Mouse (Mus musculus): ENCODE data around the gene Slc12a9.
"Not testable (repeated sequence)": the region's sequence is repeated elsewhere in the genome, so short reads cannot be mapped to it uniquely, and the experiment has no call there.

Gene Slc12a9

GRCm38 (mm10) chr5:137287032-137287952, 46.1 kb downstream of the Slc12a9 start, which contains the start of gene Ache:
Gene Ache (plus strand): TSS chr5:137287519.
- DNase-seq (ENCODE audit: low spot score), result no peak

- DNase-seq (ENCODE audit: low spot score), result peak; percentile 67
Measured at GRCm38 (mm10) chr5:137286655-137287031, 46.8 kb downstream of the Slc12a9 start.

GRCm38 (mm10) chr5:137285986-137286385, 47.4 kb downstream of the Slc12a9 start:
- DNase-seq (ENCODE audit: low spot score), result no peak

- peak; percentile 63 for DNase-seq (ENCODE audit: low spot score)
Measured at GRCm38 (mm10) chr5:137285045-137285444, 48.4 kb downstream of the Slc12a9 start.

GRCm38 (mm10) chr5:137284411-137284810, 49.0 kb downstream of the Slc12a9 start:
- DNase-seq (ENCODE audit: low spot score), result not testable (repeated sequence)

GRCm38 (mm10) chr5:137277360-137278342, 55.7 kb downstream of the Slc12a9 start:
- no peak for DNase-seq (ENCODE audit: low spot score)

GRCm38 (mm10) chr5:137268131-137268910, 65.1 kb downstream of the Slc12a9 start:
- DNase-seq (ENCODE audit: low spot score), result no peak

GRCm38 (mm10) chr5:137264787-137265186, 68.6 kb downstream of the Slc12a9 start:
- DNase-seq (ENCODE audit: low spot score), result no peak
